ENCODE assay signal across 8 mouse cellular contexts in the genomic region with DNA sequence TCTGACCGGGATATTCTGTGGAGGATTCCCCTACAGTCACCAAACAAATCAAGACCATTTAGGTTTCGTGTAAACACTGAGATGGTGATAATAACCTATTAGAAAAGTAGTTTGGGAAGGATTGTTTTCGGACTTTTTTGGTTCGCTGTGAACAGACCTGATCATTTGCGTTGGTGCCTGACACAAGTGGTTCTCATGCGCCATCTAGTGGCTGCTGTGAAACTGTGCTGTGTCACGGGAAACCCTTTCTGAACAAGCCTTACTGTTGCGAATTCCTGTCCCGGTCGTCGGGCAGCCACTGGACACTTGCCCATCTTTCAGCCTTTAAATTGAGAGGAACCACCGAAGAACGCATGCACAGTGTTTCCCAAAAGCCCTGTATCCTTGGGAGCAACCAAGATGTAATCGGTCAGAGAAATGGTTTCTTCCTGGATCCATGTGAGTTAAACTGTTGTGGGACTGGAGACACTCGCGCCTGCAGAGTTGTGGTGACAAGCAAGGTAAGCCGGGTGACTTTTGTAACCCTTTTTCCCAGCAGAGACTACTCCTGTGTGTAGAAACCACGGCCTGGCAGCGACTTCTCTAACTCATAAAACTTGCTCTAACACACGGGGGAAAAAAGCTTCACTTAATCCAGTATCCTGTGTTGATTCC.
DNase-seq lines count a peak whose midpoint lies in the region; ATAC-seq and TF ChIP-seq lines count a peak whose summit lies in the region.

No protein-coding gene starts in this region.

- no peak overlapping the region for H3K27ac ChIP-seq in bone marrow macrophage, adult 2 months (ENCODE audit: insufficient read depth, low read depth, low read length)
- no peak overlapping the region for H3K27ac ChIP-seq in embryonic facial prominence, embryonic 15.5 days (replicated peaks)
- no peak overlapping the region for H3K27ac ChIP-seq in limb, embryonic 12.5 days
- no peak overlapping the region for H3K27ac ChIP-seq in midbrain, embryonic 15.5 days
- no peak overlapping the region for H3K27ac ChIP-seq in spleen, adult 2 months (ENCODE audit: insufficient read depth, low read length)

- WGBS in embryonic facial prominence, embryonic 15.5 days = 3% methylated on average over 20 of the region's 20 CpGs
- WGBS in limb, embryonic 12.5 days = 6% methylated on average over 20 of the region's 20 CpGs
- WGBS in midbrain, embryonic 15.5 days = 7% methylated on average over 20 of the region's 20 CpGs
- WGBS in spleen, adult 2 months = 4% methylated on average over 20 of the region's 20 CpGs

- peak; percentile 66; the same call in 1 of the 2 replicates for ATAC-seq in embryonic facial prominence, embryonic 15.5 days (ENCODE audit: insufficient number of reproducible peaks, low FRiP score, low TSS enrichment, low read depth)
- ATAC-seq in limb, embryonic 12.5 days (ENCODE audit: insufficient number of reproducible peaks, insufficient read depth, low FRiP score, low TSS enrichment, low read depth) = no peak
- peak; percentile 76; the same call in 1 of the 2 replicates for ATAC-seq in midbrain, embryonic 15.5 days (replicated peaks)

- TF ChIP-seq POLR2A in bone marrow macrophage, adult 2 months (IDR thresholded peaks at IDR 0.05; ENCODE audit: borderline replicate concordance, low read depth, low read length) = no peak
- no peak for TF ChIP-seq POLR2A in spleen, adult 2 months (IDR thresholded peaks at IDR 0.05; ENCODE audit: low read depth, low read length)

- peak; percentile 95 for TF ChIP-seq CTCF in bone marrow macrophage, adult 2 months (IDR thresholded peaks at IDR 0.05; ENCODE audit: low read depth, low read length)
- TF ChIP-seq CTCF in spleen, adult 2 months (IDR thresholded peaks at IDR 0.05; ENCODE audit: extremely low read depth, insufficient read depth, insufficient read length, insufficient replicate concordance) = peak; percentile 87; the same call in 1 of the 2 replicates

- 0 out of 2 replicates have a peak overlapping the region, but pooled peaks have one; percentile 9 for H3K9ac ChIP-seq in embryonic facial prominence, embryonic 15.5 days
- peak overlapping the region; percentile 45; the same call in 1 of the 2 replicates for H3K9ac ChIP-seq in limb, embryonic 12.5 days (replicated peaks)
- no peak overlapping the region; the same call in 1 of the 2 replicates for H3K9ac ChIP-seq in midbrain, embryonic 15.5 days

- DNase-seq in B cell, adult 2 months = peak; percentile 82
- DNase-seq in heart, adult 8-10 months (ENCODE audit: low spot score) = peak; percentile 84
- DNase-seq in kidney, adult 8-10 months = peak; percentile 68 to 78
- DNase-seq in spleen, adult 2 months (ENCODE audit: low read depth in 1 of 2, low spot score in 2 of 2) = peak; percentile 66 to 73

- H3K4me1 ChIP-seq in bone marrow macrophage, adult 2 months (ENCODE audit: control insufficient read depth, insufficient read depth, low read length) = 0 out of 2 replicates have a peak, but pooled peaks cover 3% of the 10 kb centered on the region
- H3K4me1 ChIP-seq in embryonic facial prominence, embryonic 15.5 days = peaks cover 16% of the 10 kb centered on the region
- H3K4me1 ChIP-seq in limb, embryonic 12.5 days (replicated peaks) = peaks cover 25% of the 10 kb centered on the region
- peaks cover 4% of the 10 kb centered on the region; the same call in 1 of the 2 replicates for H3K4me1 ChIP-seq in midbrain, embryonic 15.5 days
- H3K4me1 ChIP-seq in spleen, adult 2 months (ENCODE audit: control insufficient read depth, insufficient read depth, insufficient read length) = no peaks in the 10 kb centered on the region

- peak overlapping the region; percentile 45 for H3K4me2 ChIP-seq in embryonic facial prominence, embryonic 15.5 days (replicated peaks)
- H3K4me2 ChIP-seq in limb, embryonic 12.5 days = peak overlapping the region; percentile 57
- peak overlapping the region; percentile 38 for H3K4me2 ChIP-seq in midbrain, embryonic 15.5 days

- peaks cover 30% of the 10 kb centered on the region for H3K27me3 ChIP-seq in embryonic facial prominence, embryonic 15.5 days
- H3K27me3 ChIP-seq in limb, embryonic 12.5 days = peaks cover 55% of the 10 kb centered on the region
- H3K27me3 ChIP-seq in midbrain, embryonic 15.5 days (replicated peaks) = peaks cover 52% of the 10 kb centered on the region
- no peaks in the 10 kb centered on the region for H3K27me3 ChIP-seq in spleen, adult 2 months (ENCODE audit: control insufficient read depth, insufficient read depth, low read length)

- no peaks in the 10 kb centered on the region for H3K36me3 ChIP-seq in embryonic facial prominence, embryonic 15.5 days
- H3K36me3 ChIP-seq in limb, embryonic 12.5 days = no peaks in the 10 kb centered on the region
- no peaks in the 10 kb centered on the region for H3K36me3 ChIP-seq in midbrain, embryonic 15.5 days (replicated peaks)
- no peaks in the 10 kb centered on the region for H3K36me3 ChIP-seq in spleen, adult 2 months (ENCODE audit: control insufficient read depth, insufficient read depth, low read length)

- H3K4me3 ChIP-seq in bone marrow macrophage, adult 2 months (ENCODE audit: insufficient read depth, low read length) = peak overlapping the region; percentile 40
- peak overlapping the region; percentile 43 for H3K4me3 ChIP-seq in embryonic facial prominence, embryonic 15.5 days (replicated peaks)
- peak overlapping the region; percentile 34 for H3K4me3 ChIP-seq in limb, embryonic 12.5 days (replicated peaks)
- H3K4me3 ChIP-seq in midbrain, embryonic 15.5 days = peak overlapping the region; percentile 22
- H3K4me3 ChIP-seq in spleen, adult 2 months (ENCODE audit: extremely low read depth, insufficient read depth, insufficient read length) = no peak overlapping the region

- H3K9me3 ChIP-seq in embryonic facial prominence, embryonic 15.5 days (replicated peaks) = no peaks in the 10 kb centered on the region
- no peaks in the 10 kb centered on the region for H3K9me3 ChIP-seq in limb, embryonic 12.5 days
- no peaks in the 10 kb centered on the region for H3K9me3 ChIP-seq in midbrain, embryonic 15.5 days
